Mouse (Mus musculus) hindbrain, embryonic 16.5 days (tissue): ENCODE measurements at regions not wholly inside any gene's neighbourhood (a gene's known extent, or its start where the extent isn't known, plus 50 kb on each side); places are given as distances from the start of the nearest gene placed in this dataset.
A peak's percentile ranks its signal among the peaks of the same experiment; 100 is the strongest.
"Not testable (repeated sequence)": the region's sequence is repeated elsewhere in the genome, so short reads cannot be mapped to it uniquely, and the experiment has no call there.

Experiments
- ATAC-seq: fragments of 200-750 bp; cut with Nextera tagmentation; 2 replicates; pipeline ENCODE4 v1.8.0; 2017; ENCODE audit warnings: moderate TSS enrichment, moderate library complexity
- H3K27ac ChIP-seq: fragments of 300-500 bp; sonication (generic); 2 replicates; pipeline ENCODE4 v1.5.1; 2014; ENCODE audit warnings: low read depth, mild to moderate bottlenecking, control low read depth, low read length, moderate library complexity
- H3K27me3 ChIP-seq: fragments of 300-500 bp; sonication (generic); replicated peaks from 2 replicates; pipeline ENCODE4 v1.6.1; 2014; ENCODE audit warnings: low read length; ENCODE audit not compliant: control insufficient read depth, insufficient read depth
- H3K36me3 ChIP-seq: fragments of 300-500 bp; sonication (generic); 2 replicates; pipeline ENCODE4 v1.6.1; 2014; ENCODE audit warnings: mild to moderate bottlenecking, low read length, moderate library complexity, mixed read lengths; ENCODE audit not compliant: control insufficient read depth, insufficient read depth
- H3K4me1 ChIP-seq: fragments of 300-500 bp; sonication (generic); 2 replicates; pipeline ENCODE4 v1.6.1; 2014; ENCODE audit warnings: low read depth, low read length; ENCODE audit not compliant: control insufficient read depth, insufficient read depth
- H3K4me2 ChIP-seq: fragments of 300-500 bp; sonication (generic); 2 replicates; pipeline ENCODE4 v1.6.1; 2014; ENCODE audit warnings: mild to moderate bottlenecking, low read length, control low read depth, moderate library complexity
- H3K4me3 ChIP-seq: fragments of 300-500 bp; sonication (generic); 2 replicates; pipeline ENCODE4 v1.5.1; 2014; ENCODE audit warnings: mild to moderate bottlenecking, low read length, control low read depth, moderate library complexity
- H3K9ac ChIP-seq: fragments of 300-500 bp; sonication (generic); 2 replicates; pipeline ENCODE4 v1.6.1; 2014; ENCODE audit warnings: low read depth, mild to moderate bottlenecking, control low read depth, low read length, moderate library complexity
- H3K9me3 ChIP-seq: fragments of 300-500 bp; sonication (generic); 2 replicates; pipeline ENCODE4 v1.6.1; 2014; ENCODE audit warnings: mild to moderate bottlenecking, low read length, moderate library complexity; ENCODE audit not compliant: control insufficient read depth
- WGBS: fragments of 180-500 bp; shearing (Covaris S2); extraction: QIAGEN DNeasy Blood & Tissue Kit; methylation state at CpG from one replicate; pipeline ENCODE4 v1.1.7; 2014; 5-methylcytosine and 5-hydroxymethylcytosine counted together

GRCm38 (mm10) chr10:56884456-56885410, 507.6 kb downstream of the Gja1 start:
- no peak overlapping the region for H3K9ac ChIP-seq
- no peak overlapping the region for H3K27ac ChIP-seq
- no peak overlapping the region for H3K4me2 ChIP-seq
- H3K27me3 ChIP-seq: no peaks in the 10 kb centered on the region
- no peak overlapping the region for H3K4me3 ChIP-seq
- H3K36me3 ChIP-seq: no peaks in the 10 kb centered on the region
- WGBS: 66% methylated on average over 4 of the region's 4 CpGs
- ATAC-seq: no peak
- no peaks in the 10 kb centered on the region for H3K4me1 ChIP-seq
- H3K9me3 ChIP-seq: peaks cover 3% of the 10 kb centered on the region; the same call in 1 of the 2 replicates

GRCm38 (mm10) chr10:56891530-56891929, 514.4 kb downstream of the Gja1 start:
- 78% methylated on average over 2 of the region's 2 CpGs for WGBS
- H3K4me1 ChIP-seq, H3K36me3 ChIP-seq, H3K9ac ChIP-seq, H3K27ac ChIP-seq, H3K4me3 ChIP-seq, H3K9me3 ChIP-seq, H3K27me3 ChIP-seq, H3K4me2 ChIP-seq: not testable (repeated sequence)
- ATAC-seq: peak; percentile 63

DNA sequence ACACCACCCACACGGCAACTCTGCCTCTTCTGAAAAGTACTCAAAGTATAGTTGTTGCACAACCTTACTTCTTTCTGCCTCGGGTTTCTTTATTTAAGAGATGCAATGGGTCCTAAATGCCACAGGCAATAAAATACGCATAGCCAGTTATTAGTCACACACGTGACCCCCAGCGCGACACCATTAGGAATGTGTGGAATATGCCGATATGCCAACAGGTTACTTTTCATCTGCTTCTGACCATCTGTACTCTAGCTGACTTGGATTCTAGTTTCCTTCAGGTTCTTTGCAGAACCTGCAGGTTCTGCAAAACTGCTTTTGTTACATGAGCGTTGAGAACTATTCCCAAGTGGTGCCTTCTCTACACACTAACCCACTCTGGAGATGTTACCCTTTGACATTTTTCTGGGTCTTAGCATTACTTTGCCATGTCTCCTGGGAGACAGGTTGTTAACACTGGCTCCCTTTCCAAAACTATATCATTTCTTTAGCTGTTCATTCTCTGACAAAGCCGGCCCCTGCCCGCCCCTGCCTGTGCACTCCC, 515.6 kb downstream of the Gja1 start:
- Histone ChIP-seq H3K4me2 (no peak overlapping the region), H3K27ac (peak overlapping the region; percentile 39; the same call in 1 of the 2 replicates)
- ATAC-seq: no peak

DNA sequence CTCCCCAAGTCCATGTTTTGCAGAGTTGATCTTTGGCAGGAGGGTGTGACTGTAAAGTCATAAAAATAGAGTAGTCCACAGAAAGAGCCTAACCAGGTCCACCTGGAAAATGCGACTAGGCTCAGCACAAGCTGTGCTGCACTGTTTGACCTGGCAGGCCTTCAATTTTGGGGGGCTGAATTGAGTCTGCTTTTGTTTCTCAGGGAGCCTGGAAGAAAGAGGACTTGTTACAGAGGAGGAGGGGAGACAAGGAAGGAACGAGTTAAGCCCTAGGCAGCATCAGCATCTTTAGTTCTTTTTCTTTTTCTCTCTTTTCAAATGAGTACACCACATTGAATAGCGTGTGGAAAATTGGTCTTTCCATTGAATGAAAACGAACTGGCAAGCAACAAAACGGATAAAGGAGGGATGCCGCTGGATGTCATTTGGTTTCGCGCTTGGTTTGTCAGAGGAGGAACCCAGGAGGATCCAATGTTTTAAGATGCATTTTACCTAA, 516.1 kb downstream of the Gja1 start:
- Histone ChIP-seq H3K27ac (0 out of 2 replicates have a peak overlapping the region, but pooled peaks have one; percentile 39), H3K9me3 (no peaks in the 10 kb centered on the region; the same call in 1 of the 2 replicates), H3K4me2 (no peak overlapping the region), H3K27me3 (no peaks in the 10 kb centered on the region), H3K4me3 (no peak overlapping the region), H3K36me3 (no peaks in the 10 kb centered on the region), H3K4me1 (no peaks in the 10 kb centered on the region), H3K9ac (no peak overlapping the region)
- ATAC-seq: peak; percentile 94
- 11% methylated on average over 8 of the region's 8 CpGs for WGBS

More for the DNA sequence above, 515.6 kb downstream of the Gja1 start:
- H3K4me3 ChIP-seq: no peak overlapping the region
- no peaks in the 10 kb centered on the region for H3K27me3 ChIP-seq
- no peaks in the 10 kb centered on the region for H3K4me1 ChIP-seq
- H3K9me3 ChIP-seq: peaks cover 3% of the 10 kb centered on the region; the same call in 1 of the 2 replicates
- no peaks in the 10 kb centered on the region for H3K36me3 ChIP-seq
- WGBS: 51% methylated on average over 10 of the region's 10 CpGs
- H3K9ac ChIP-seq: no peak overlapping the region

GRCm38 (mm10) chr10:56899640-56900274, 522.6 kb downstream of the Gja1 start:
- Histone ChIP-seq H3K27ac (no peak overlapping the region; the same call in 1 of the 2 replicates), H3K4me3 (no peak overlapping the region), H3K27me3 (no peaks in the 10 kb centered on the region), H3K36me3 (no peaks in the 10 kb centered on the region), H3K9me3 (no peaks in the 10 kb centered on the region), H3K4me1 (no peaks in the 10 kb centered on the region), H3K9ac (no peak overlapping the region), H3K4me2 (no peak overlapping the region)
- peak; percentile 97 for ATAC-seq
- WGBS: 46% methylated on average over 5 of the region's 5 CpGs

DNA sequence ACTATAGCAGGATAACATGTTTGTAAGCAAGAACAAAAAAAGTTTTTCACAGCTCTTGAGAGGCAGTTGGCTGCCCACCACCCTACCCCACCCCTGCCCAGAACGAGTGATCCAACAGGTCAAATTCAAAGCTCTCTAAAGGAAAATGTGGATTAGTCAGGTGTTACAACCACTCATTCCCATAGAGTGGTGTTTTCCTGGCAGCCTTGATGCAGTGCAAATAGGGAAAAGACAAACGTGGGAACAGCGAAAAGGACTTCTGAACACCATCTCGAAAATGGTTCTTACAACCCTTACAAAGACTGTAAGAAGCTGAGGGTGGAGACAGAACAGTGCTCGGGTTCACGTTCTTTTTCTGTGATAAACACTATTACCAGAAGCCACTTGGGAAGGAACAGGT, 523.8 kb downstream of the Gja1 start:
- no peaks in the 10 kb centered on the region for H3K36me3 ChIP-seq
- no peak overlapping the region for H3K9ac ChIP-seq
- no peak for ATAC-seq
- 90% methylated on average over 6 of the region's 6 CpGs for WGBS
- H3K9me3 ChIP-seq: no peaks in the 10 kb centered on the region
- H3K4me3 ChIP-seq: no peak overlapping the region
- no peaks in the 10 kb centered on the region for H3K4me1 ChIP-seq
- no peak overlapping the region for H3K4me2 ChIP-seq
- H3K27me3 ChIP-seq: no peaks in the 10 kb centered on the region
- no peak overlapping the region for H3K27ac ChIP-seq

DNA sequence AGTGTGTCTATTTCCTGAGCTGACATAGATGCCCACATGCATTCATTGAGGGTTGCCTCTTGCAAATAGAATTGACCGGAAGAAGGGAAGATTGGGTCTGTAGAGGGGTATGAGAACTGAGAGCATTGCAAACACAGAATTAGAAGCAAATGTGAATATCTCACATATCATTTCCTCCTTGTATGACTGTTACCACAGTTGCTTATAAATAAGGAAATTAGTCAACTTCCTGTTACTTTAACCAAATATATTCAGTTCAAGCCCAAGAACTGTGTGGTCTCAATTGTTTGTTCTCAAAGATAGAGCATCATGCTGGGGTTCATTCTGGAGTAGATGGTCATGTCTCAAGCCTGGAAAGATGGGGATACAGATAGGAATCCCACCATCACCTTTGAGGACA, 535.6 kb downstream of the Gja1 start:
- H3K9me3 ChIP-seq: no peaks in the 10 kb centered on the region
- no peaks in the 10 kb centered on the region for H3K36me3 ChIP-seq
- WGBS: 97% methylated on average over 1 of the region's 1 CpGs
- no peak overlapping the region for H3K4me2 ChIP-seq
- H3K9ac ChIP-seq: no peak overlapping the region
- ATAC-seq: no peak
- H3K4me1 ChIP-seq: no peaks in the 10 kb centered on the region
- no peak overlapping the region for H3K4me3 ChIP-seq
- H3K27me3 ChIP-seq: no peaks in the 10 kb centered on the region
- no peak overlapping the region for H3K27ac ChIP-seq

GRCm38 (mm10) chr10:56914103-56914502, 537.0 kb downstream of the Gja1 start:
- Histone ChIP-seq H3K4me1 (no peaks in the 10 kb centered on the region), H3K36me3 (no peaks in the 10 kb centered on the region), H3K4me2 (no peak overlapping the region), H3K27me3 (no peaks in the 10 kb centered on the region), H3K9me3 (no peaks in the 10 kb centered on the region), H3K27ac (no peak overlapping the region), H3K4me3 (no peak overlapping the region), H3K9ac (no peak overlapping the region)
- ATAC-seq: no peak
- WGBS: 86% methylated on average over 5 of the region's 5 CpGs

DNA sequence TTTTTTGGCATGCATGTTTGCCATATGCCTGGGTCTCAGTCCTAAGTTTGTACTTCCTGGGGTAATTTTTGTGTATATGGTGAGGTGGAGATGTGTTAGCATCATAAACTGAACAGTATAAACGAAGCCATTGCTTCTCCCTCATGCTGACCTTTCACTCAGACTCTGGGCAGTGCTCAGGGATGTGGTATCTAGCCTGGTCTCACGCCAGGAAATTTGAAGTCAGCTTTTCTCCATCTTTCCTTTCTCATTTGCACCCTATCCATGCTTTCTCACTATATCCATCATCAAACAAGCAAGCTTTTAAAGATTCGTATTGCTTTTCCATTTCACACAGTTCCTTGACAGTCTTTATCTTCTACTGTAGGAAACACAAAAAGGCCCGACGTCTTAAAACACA, 541.3 kb downstream of the Gja1 start:
- H3K4me1 ChIP-seq: no peaks in the 10 kb centered on the region
- H3K4me3 ChIP-seq: no peak overlapping the region
- no peak for ATAC-seq
- H3K9ac ChIP-seq: no peak overlapping the region
- H3K4me2 ChIP-seq: no peak overlapping the region
- H3K27ac ChIP-seq: no peak overlapping the region
- H3K9me3 ChIP-seq: no peaks in the 10 kb centered on the region
- 76% methylated on average over 5 of the region's 5 CpGs for WGBS
- no peaks in the 10 kb centered on the region for H3K36me3 ChIP-seq
- no peaks in the 10 kb centered on the region for H3K27me3 ChIP-seq
